ENCODE assay signal across 9 mouse cellular contexts in genomic region chr7:6171444-6172005, GRCm38 (mm10). TPM values are rescaled to one million over a fixed set of nuclear protein-coding genes. Genes with fewer than 3 reads are reported as not detected.
DNase-seq lines count a peak whose midpoint lies in the region; ATAC-seq and TF ChIP-seq lines count a peak whose summit lies in the region.
"Had no signal": no experiment of that assay in that cellular context is flagged by ENCODE, and none has a peak within 500 bp of the region (broad histone marks: within the 10 kb centered on the region; RNA-seq: fewer than 3 reads in every experiment).

No protein-coding gene starts in this region.

- peak; percentile 30 for ATAC-seq in forebrain, embryonic 15.5 days (replicated peaks)
- peak; percentile 67 for ATAC-seq in lung, postnatal 0 days

- H3K4me1 ChIP-seq in forebrain, embryonic 15.5 days, result peaks cover 19% of the 10 kb centered on the region
- peaks cover 10% of the 10 kb centered on the region for H3K4me1 ChIP-seq in hindbrain, embryonic 10.5 days (replicated peaks)
- no peaks in the 10 kb centered on the region; the same call in 1 of the 2 replicates for H3K4me1 ChIP-seq in lung, postnatal 0 days (ENCODE audit: insufficient read depth, low read depth, low read length)
- H3K4me1 ChIP-seq in olfactory bulb, adult 2 months (ENCODE audit: control insufficient read depth, insufficient read depth, low read length), result no peaks in the 10 kb centered on the region

- H3K9me3 ChIP-seq in forebrain, embryonic 15.5 days, result no peaks in the 10 kb centered on the region
- H3K9me3 ChIP-seq in hindbrain, embryonic 10.5 days, result no peaks in the 10 kb centered on the region
- H3K9me3 ChIP-seq in lung, postnatal 0 days (ENCODE audit: low read length), result no peaks in the 10 kb centered on the region

- H3K4me2 ChIP-seq in forebrain, embryonic 15.5 days (replicated peaks), result peak overlapping the region; percentile 62
- H3K4me2 ChIP-seq in lung, postnatal 0 days (replicated peaks; ENCODE audit: low read depth, low read length), result peak overlapping the region; percentile 84

- DNase-seq in MN1 (ENCODE audit: low spot score), result peak; percentile 82
- peak; percentile 64 to 71 for DNase-seq in cerebellum, adult 18-20 months
- DNase-seq in hindbrain, embryonic 10.5 days (ENCODE audit: low spot score), result peak; percentile 67
- peak; percentile 74 to 77 for DNase-seq in layer of hippocampus, postnatal 10 days (ENCODE audit: low spot score in 2 of 2)
- peak; percentile 84 for DNase-seq in lung, postnatal 0 days (ENCODE audit: low spot score)
- DNase-seq in thymus, postnatal 0 days (ENCODE audit: low spot score), result peak; percentile 82

- peak overlapping the region; percentile 63 for H3K4me3 ChIP-seq in forebrain, embryonic 15.5 days
- H3K4me3 ChIP-seq in hindbrain, embryonic 10.5 days, result peak overlapping the region; percentile 78
- H3K4me3 ChIP-seq in lung, postnatal 0 days (ENCODE audit: low read depth, low read length), result peak overlapping the region; percentile 60
- H3K4me3 ChIP-seq in olfactory bulb, adult 2 months (ENCODE audit: insufficient read depth, low read depth, low read length), result peak overlapping the region; percentile 77

- WGBS in forebrain, embryonic 15.5 days, result under 1% methylated on average over 24 of the region's 24 CpGs
- 1% methylated on average over 24 of the region's 24 CpGs for WGBS in hindbrain, embryonic 10.5 days
- under 1% methylated on average over 24 of the region's 24 CpGs for WGBS in lung, postnatal 0 days
- WGBS in olfactory bulb, adult 2 months, result under 1% methylated on average over 24 of the region's 24 CpGs

- TF ChIP-seq CTCF in lung, postnatal 0 days (IDR thresholded peaks at IDR 0.05), result peak; percentile 78
- no peak for TF ChIP-seq CTCF in olfactory bulb, adult 2 months (IDR thresholded peaks at IDR 0.05; ENCODE audit: insufficient read depth, low read depth, low read length)

- H3K27ac ChIP-seq in forebrain, embryonic 15.5 days (replicated peaks), result peak overlapping the region; percentile 88
- peak overlapping the region; percentile 92 for H3K27ac ChIP-seq in hindbrain, embryonic 10.5 days
- peak overlapping the region; percentile 81 for H3K27ac ChIP-seq in lung, postnatal 0 days (ENCODE audit: low read length)
- peak overlapping the region; percentile 74 for H3K27ac ChIP-seq in olfactory bulb, adult 2 months (ENCODE audit: insufficient read depth, low read depth, low read length)

- peaks cover 4% of the 10 kb centered on the region; the same call in 1 of the 2 replicates for H3K36me3 ChIP-seq in forebrain, embryonic 15.5 days
- H3K36me3 ChIP-seq in hindbrain, embryonic 10.5 days, result peaks cover 12% of the 10 kb centered on the region
- no peaks in the 10 kb centered on the region for H3K36me3 ChIP-seq in lung, postnatal 0 days (ENCODE audit: insufficient read depth, low read length)

- H3K27me3 ChIP-seq in forebrain, embryonic 15.5 days, result no peaks in the 10 kb centered on the region
- no peaks in the 10 kb centered on the region for H3K27me3 ChIP-seq in hindbrain, embryonic 10.5 days (ENCODE audit: insufficient read depth, poor library complexity, severe bottlenecking)
- H3K27me3 ChIP-seq in lung, postnatal 0 days (replicated peaks; ENCODE audit: insufficient read depth, low read length), result no peaks in the 10 kb centered on the region

- peak overlapping the region; percentile 61 for H3K9ac ChIP-seq in forebrain, embryonic 15.5 days (replicated peaks)
- H3K9ac ChIP-seq in lung, postnatal 0 days (replicated peaks; ENCODE audit: low read depth), result peak overlapping the region; percentile 37; the same call in 1 of the 2 replicates

- no peak for TF ChIP-seq EP300 in lung, postnatal 0 days (IDR thresholded peaks at IDR 0.05)

- 0 out of 2 replicates have a peak, but pooled peaks have one; percentile 38 for TF ChIP-seq POLR2A in olfactory bulb, adult 2 months (IDR thresholded peaks at IDR 0.05; ENCODE audit: insufficient read depth, low read depth, low read length)

RNA-seq across cellular contexts. Expression of gene Zfp444, which starts 0.5 kb away (rescaled TPM):
- polyA plus RNA-seq in forebrain, embryonic 15.5 days (2015; fragmentation: Nextera tagmentation; extraction: Ambion mirVana), result 111 and 112 TPM in 2 replicates
- 84.4 and 91.4 TPM in 2 replicates for polyA plus RNA-seq in hindbrain, embryonic 10.5 days (2016; fragmentation: Nextera tagmentation; extraction: Ambion mirVana)
- 10 to 100 TPM; 55.9 to 65.8 TPM for total RNA-seq in layer of hippocampus, postnatal 10 days (2021)
- 41.1 and 42.9 TPM in 2 replicates for polyA plus RNA-seq in lung, postnatal 0 days (2015; fragmentation: Nextera tagmentation; extraction: Ambion mirVana)
- not detected in 2 replicates for polyA plus RNA-seq in olfactory bulb, adult 2 months (2012; ENCODE audit: insufficient read depth, insufficient read length, low replicate concordance, missing spikeins)
- polyA plus RNA-seq in thymus, postnatal 0 days (2015; fragmentation: Nextera tagmentation; extraction: Ambion mirVana), result 61.2 and 62.1 TPM in 2 replicates

RNA-seq across cellular contexts. Expression of gene Zfp787, which starts 15.7 kb away (rescaled TPM):
- 23.7 and 25.5 TPM in 2 replicates for polyA plus RNA-seq in forebrain, embryonic 15.5 days (2015; fragmentation: Nextera tagmentation; extraction: Ambion mirVana)
- polyA plus RNA-seq in hindbrain, embryonic 10.5 days (2016; fragmentation: Nextera tagmentation; extraction: Ambion mirVana), result 24.2 and 31.8 TPM in 2 replicates
- 10 to 100 TPM; 27.1 to 32.7 TPM for total RNA-seq in layer of hippocampus, postnatal 10 days (2021)
- 29.5 and 47.4 TPM in 2 replicates for polyA plus RNA-seq in lung, postnatal 0 days (2015; fragmentation: Nextera tagmentation; extraction: Ambion mirVana)
- polyA plus RNA-seq in olfactory bulb, adult 2 months (2012; ENCODE audit: insufficient read depth, insufficient read length, low replicate concordance, missing spikeins), result not detected in 2 replicates
- polyA plus RNA-seq in thymus, postnatal 0 days (2015; fragmentation: Nextera tagmentation; extraction: Ambion mirVana), result 21.4 and 33.0 TPM in 2 replicates

RNA-seq across cellular contexts. Expression of gene Galp, which starts 25.4 kb away (rescaled TPM):
- polyA plus RNA-seq in forebrain, embryonic 15.5 days (2015; fragmentation: Nextera tagmentation; extraction: Ambion mirVana), result not detected in 2 replicates
- not detected in 2 replicates for polyA plus RNA-seq in hindbrain, embryonic 10.5 days (2016; fragmentation: Nextera tagmentation; extraction: Ambion mirVana)
- not detected for total RNA-seq in layer of hippocampus, postnatal 10 days (2021)
- not detected in 2 replicates for polyA plus RNA-seq in lung, postnatal 0 days (2015; fragmentation: Nextera tagmentation; extraction: Ambion mirVana)
- not detected in 2 replicates for polyA plus RNA-seq in olfactory bulb, adult 2 months (2012; ENCODE audit: insufficient read depth, insufficient read length, low replicate concordance, missing spikeins)
- polyA plus RNA-seq in thymus, postnatal 0 days (2015; fragmentation: Nextera tagmentation; extraction: Ambion mirVana), result not detected in 2 replicates
- total RNA-seq: left cerebral cortex, adult 8-10 months had no signal

RNA-seq across cellular contexts. Expression of gene Zscan5b, which starts 50.6 kb away (rescaled TPM):
- polyA plus RNA-seq in forebrain, embryonic 15.5 days (2015; fragmentation: Nextera tagmentation; extraction: Ambion mirVana), result not detected in 2 replicates
- polyA plus RNA-seq in hindbrain, embryonic 10.5 days (2016; fragmentation: Nextera tagmentation; extraction: Ambion mirVana), result not detected in 2 replicates
- total RNA-seq in layer of hippocampus, postnatal 10 days (2021), result not detected
- polyA plus RNA-seq in lung, postnatal 0 days (2015; fragmentation: Nextera tagmentation; extraction: Ambion mirVana), result not detected in 2 replicates
- not detected in 2 replicates for polyA plus RNA-seq in olfactory bulb, adult 2 months (2012; ENCODE audit: insufficient read depth, insufficient read length, low replicate concordance, missing spikeins)
- not detected in 2 replicates for polyA plus RNA-seq in thymus, postnatal 0 days (2015; fragmentation: Nextera tagmentation; extraction: Ambion mirVana)
- total RNA-seq: left cerebral cortex, adult 8-10 months had no signal

Comparison
In these comparisons a context has a peak if more than half of its experiments do, and no peak if none do; other contexts are left out.
1. Peak in every context shown above with its lines: DNase-seq, ATAC-seq, H3K4me3 ChIP-seq and H3K27ac ChIP-seq.
2. RNA of gene Zfp787, which starts 15.7 kb away (polyA plus RNA-seq): 29.5 to 47.4 TPM in lung, postnatal 0 days, 21.4 to 33.0 TPM in thymus, postnatal 0 days, 24.2 to 31.8 TPM in hindbrain, embryonic 10.5 days and 23.7 to 25.5 TPM in forebrain, embryonic 15.5 days; not detected in olfactory bulb, adult 2 months; every median in the first group is over 10 times any median in the second.